Mouse (Mus musculus) ES-E14 (cell line): Measurements from ENCODE around the gene Fth1. TPM values are rescaled to one million over a fixed set of nuclear protein-coding genes. Genes with fewer than 3 reads are reported as not detected.
A peak's percentile ranks its signal among the peaks of the same experiment; 100 is the strongest.

ENCODE experiments used
- DNase-seq: peaks from one replicate; pipeline ENCODE4 v3.0.0-alpha.2; 2013; ENCODE audit warnings: low read depth, low spot score
- H3K27ac ChIP-seq: 2 replicates; pipeline ENCODE4 v1.5.1; 2012; ENCODE audit warnings: low read depth, mild to moderate bottlenecking, low read length, moderate library complexity, mixed read lengths; ENCODE audit not compliant: poor library complexity, insufficient read depth, severe bottlenecking
- H3K36me3 ChIP-seq: 2 replicates; pipeline ENCODE4 v1.6.1; 2012; ENCODE audit warnings: mild to moderate bottlenecking, low read length, moderate library complexity, mixed read lengths; ENCODE audit not compliant: control insufficient read depth, poor library complexity, insufficient read depth, severe bottlenecking
- H3K4me1 ChIP-seq, 2 experiments: fragments of 150-350 bp in 1 of 2; sonication (generic) in 1 of 2; 2 replicates each; pipeline ENCODE4 v1.6.1; 2012; ENCODE audit warnings: low read length in 2 of 2, mild to moderate bottlenecking in 1 of 2, mixed read lengths in 1 of 2; ENCODE audit not compliant: control insufficient read depth in 2 of 2, insufficient read depth in 2 of 2, poor library complexity in 1 of 2
- H3K4me3 ChIP-seq, 2 experiments: fragments of 150-350 bp in 1 of 2; sonication (generic) in 1 of 2; 2 replicates each; pipeline ENCODE4 v1.5.1; 2012; ENCODE audit warnings: low read length in 2 of 2, low read depth in 1 of 2, mild to moderate bottlenecking in 1 of 2, mixed read lengths in 1 of 2; ENCODE audit not compliant: insufficient read depth in 1 of 2, poor library complexity in 1 of 2, severe bottlenecking in 1 of 2
- H3K9ac ChIP-seq: 2 replicates; pipeline ENCODE4 v1.6.1; 2012; ENCODE audit warnings: low read depth, mild to moderate bottlenecking, low read length, mixed read lengths; ENCODE audit not compliant: poor library complexity, insufficient read depth, severe bottlenecking
- H3K9me3 ChIP-seq: fragments of 150-350 bp; sonication (generic); 2 replicates; pipeline ENCODE4 v1.6.1; 2012; ENCODE audit warnings: low read depth, mild to moderate bottlenecking, low read length; ENCODE audit not compliant: control insufficient read depth, insufficient read depth
- CHD2 ChIP-seq: IDR thresholded peaks from 2 replicates; pipeline ENCODE4 v1.6.1; 2014; ENCODE audit warnings: mild to moderate bottlenecking, low read depth, low read length, inconsistent platforms
- HCFC1 ChIP-seq: IDR thresholded peaks from 2 replicates; pipeline ENCODE4 v1.6.1; 2012; ENCODE audit warnings: low read length, inconsistent platforms, borderline replicate concordance; ENCODE audit not compliant: insufficient read depth
- MAFK ChIP-seq: IDR thresholded peaks from 2 replicates; pipeline ENCODE4 v1.6.1; 2014; ENCODE audit warnings: mild to moderate bottlenecking, low read depth, low read length, inconsistent platforms; ENCODE audit not compliant: insufficient read depth
- ZC3H11A ChIP-seq: IDR thresholded peaks from 2 replicates; pipeline ENCODE4 v1.6.1; 2012; ENCODE audit warnings: low read depth, mild to moderate bottlenecking, inconsistent platforms, low read length, borderline replicate concordance
- ZNF384 ChIP-seq: IDR thresholded peaks from 2 replicates; pipeline ENCODE4 v1.6.1; 2012; ENCODE audit warnings: low read depth, low read length, inconsistent platforms
- in situ Hi-C, 2 experiments: fragments of 600-800 bp; cut with MboI; formaldehyde crosslinking; loops; one replicate each; pipeline ENCODE4 v1.15.1; 2025; ENCODE audit warnings: low sequenced_read_pairs in 2 of 2, inconsistent platforms in 1 of 2; ENCODE audit not compliant: unreplicated experiment in 2 of 2
- total RNA-seq: library from RNA; depleted of rRNA; stranded (reverse); fragments of 300-350 nt; gene quantifications from 2 replicates; pipeline ENCODE4 v1.2.3, GENCODE M21; 2012

The Fth1 gene
- total RNA-seq, 1 experiment, result 478 TPM

- in situ Hi-C loops, result no loop called here
- no peak for DNase-seq
- no peak for TF ChIP-seq ZNF384
- no peak for TF ChIP-seq HCFC1
- TF ChIP-seq CHD2, result no peak
- no peak for TF ChIP-seq ZC3H11A
- no peak for TF ChIP-seq MAFK
- no peak overlapping the region for H3K4me3 ChIP-seq
- H3K4me1 ChIP-seq, result peaks cover 14 to 17% of the 10 kb centered on the region in 2 experiments; a peak in 2 of 4 replicates
- H3K36me3 ChIP-seq, result no peaks in the 10 kb centered on the region
- no peak overlapping the region for H3K27ac ChIP-seq
- H3K9me3 ChIP-seq, result no peaks in the 10 kb centered on the region
- no peak overlapping the region for H3K9ac ChIP-seq
Observed at GRCm38 (mm10) chr19:10011408-10011807, 31.0 kb downstream of the Fth1 start.

- Histone ChIP-seq H3K9me3 (no peaks in the 10 kb centered on the region), H3K4me3 (no peak overlapping the region), H3K9ac (0 out of 2 replicates have a peak overlapping the region, but pooled peaks have one; percentile 7), H3K4me1 (peaks cover 18 to 19% of the 10 kb centered on the region in 2 experiments; a peak in 3 of 4 replicates), H3K27ac (no peak overlapping the region; the same call in 1 of the 2 replicates), H3K36me3 (no peaks in the 10 kb centered on the region)
- in situ Hi-C loops, result no loop called here
- TF ChIP-seq MAFK (no peak), ZNF384 (no peak)
- no peak for DNase-seq
Observed at GRCm38 (mm10) chr19:10012827-10013278, 32.5 kb downstream of the Fth1 start.

GRCm38 (mm10) chr19:10013348-10013747, 33.0 kb downstream of the Fth1 start:
- in situ Hi-C loops, result no loop called here
- Histone ChIP-seq H3K4me1 (peaks cover 19% of the 10 kb centered on the region in 2 experiments; a peak in 3 of 4 replicates), H3K36me3 (no peaks in the 10 kb centered on the region), H3K27ac (peak overlapping the region; percentile 29; the same call in 1 of the 2 replicates), H3K9me3 (no peaks in the 10 kb centered on the region), H3K4me3 (no peak overlapping the region), H3K9ac (no peak overlapping the region)
- DNase-seq, result no peak
- TF ChIP-seq HCFC1, result no peak
- TF ChIP-seq MAFK, result no peak
- no peak for TF ChIP-seq ZNF384
- TF ChIP-seq CHD2, result no peak
- TF ChIP-seq ZC3H11A, result no peak

- H3K4me3 ChIP-seq, result no peak overlapping the region
- no peak for DNase-seq
- H3K36me3 ChIP-seq, result no peaks in the 10 kb centered on the region
- H3K4me1 ChIP-seq, result peaks cover 18 to 23% of the 10 kb centered on the region in 2 experiments; a peak in 3 of 4 replicates
- H3K27ac ChIP-seq, result no peak overlapping the region
- in situ Hi-C loops, result no loop called here
- no peaks in the 10 kb centered on the region for H3K9me3 ChIP-seq
- H3K9ac ChIP-seq, result no peak overlapping the region
- TF ChIP-seq HCFC1 (no peak), ZC3H11A (no peak), ZNF384 (no peak), MAFK (no peak), CHD2 (no peak)
Observed at GRCm38 (mm10) chr19:10013913-10014312, 33.5 kb downstream of the Fth1 start.

- Histone ChIP-seq H3K9me3 (no peaks in the 10 kb centered on the region), H3K9ac (no peak overlapping the region), H3K36me3 (no peaks in the 10 kb centered on the region), H3K4me3 (no peak overlapping the region), H3K27ac (no peak overlapping the region), H3K4me1 (peaks cover 13 to 23% of the 10 kb centered on the region in 2 experiments; a peak in 3 of 4 replicates)
- no peak for DNase-seq
- in situ Hi-C loops, result no loop called here
- no peak for TF ChIP-seq MAFK
- no peak for TF ChIP-seq HCFC1
- TF ChIP-seq ZC3H11A, result no peak
- TF ChIP-seq CHD2, result no peak
- no peak for TF ChIP-seq ZNF384
Observed at GRCm38 (mm10) chr19:10014824-10015223, 34.4 kb downstream of the Fth1 start.
